Mouse (Mus musculus) ES-E14 (cell line): ENCODE results near the gene Agrn. TPM values are rescaled to one million over a fixed set of nuclear protein-coding genes. Genes with fewer than 3 reads are reported as not detected.

Source experiments
- DNase-seq: peaks from one replicate; pipeline ENCODE4 v3.0.0-alpha.2; 2013; ENCODE audit warnings: low read depth, low spot score
- H3K27ac ChIP-seq: 2 replicates; pipeline ENCODE4 v1.5.1; 2012; ENCODE audit warnings: low read depth, mild to moderate bottlenecking, low read length, moderate library complexity, mixed read lengths; ENCODE audit not compliant: poor library complexity, insufficient read depth, severe bottlenecking
- H3K36me3 ChIP-seq: 2 replicates; pipeline ENCODE4 v1.6.1; 2012; ENCODE audit warnings: mild to moderate bottlenecking, low read length, moderate library complexity, mixed read lengths; ENCODE audit not compliant: control insufficient read depth, poor library complexity, insufficient read depth, severe bottlenecking
- H3K4me1 ChIP-seq, 2 experiments: fragments of 150-350 bp in 1 of 2; sonication (generic) in 1 of 2; 2 replicates each; pipeline ENCODE4 v1.6.1; 2012; ENCODE audit warnings: low read length in 2 of 2, mild to moderate bottlenecking in 1 of 2, mixed read lengths in 1 of 2; ENCODE audit not compliant: control insufficient read depth in 2 of 2, insufficient read depth in 2 of 2, poor library complexity in 1 of 2
- H3K4me3 ChIP-seq, 2 experiments: fragments of 150-350 bp in 1 of 2; sonication (generic) in 1 of 2; 2 replicates each; pipeline ENCODE4 v1.5.1; 2012; ENCODE audit warnings: low read length in 2 of 2, low read depth in 1 of 2, mild to moderate bottlenecking in 1 of 2, mixed read lengths in 1 of 2; ENCODE audit not compliant: insufficient read depth in 1 of 2, poor library complexity in 1 of 2, severe bottlenecking in 1 of 2
- H3K9ac ChIP-seq: 2 replicates; pipeline ENCODE4 v1.6.1; 2012; ENCODE audit warnings: low read depth, mild to moderate bottlenecking, low read length, mixed read lengths; ENCODE audit not compliant: poor library complexity, insufficient read depth, severe bottlenecking
- H3K9me3 ChIP-seq: fragments of 150-350 bp; sonication (generic); 2 replicates; pipeline ENCODE4 v1.6.1; 2012; ENCODE audit warnings: low read depth, mild to moderate bottlenecking, low read length; ENCODE audit not compliant: control insufficient read depth, insufficient read depth
- CHD2 ChIP-seq: IDR thresholded peaks from 2 replicates; pipeline ENCODE4 v1.6.1; 2014; ENCODE audit warnings: mild to moderate bottlenecking, low read depth, low read length, inconsistent platforms
- HCFC1 ChIP-seq: IDR thresholded peaks from 2 replicates; pipeline ENCODE4 v1.6.1; 2012; ENCODE audit warnings: low read length, inconsistent platforms, borderline replicate concordance; ENCODE audit not compliant: insufficient read depth
- MAFK ChIP-seq: IDR thresholded peaks from 2 replicates; pipeline ENCODE4 v1.6.1; 2014; ENCODE audit warnings: mild to moderate bottlenecking, low read depth, low read length, inconsistent platforms; ENCODE audit not compliant: insufficient read depth
- ZC3H11A ChIP-seq: IDR thresholded peaks from 2 replicates; pipeline ENCODE4 v1.6.1; 2012; ENCODE audit warnings: low read depth, mild to moderate bottlenecking, inconsistent platforms, low read length, borderline replicate concordance
- ZNF384 ChIP-seq: IDR thresholded peaks from 2 replicates; pipeline ENCODE4 v1.6.1; 2012; ENCODE audit warnings: low read depth, low read length, inconsistent platforms
- in situ Hi-C, 2 experiments: fragments of 600-800 bp; cut with MboI; formaldehyde crosslinking; loops; one replicate each; pipeline ENCODE4 v1.15.1; 2025; ENCODE audit warnings: low sequenced_read_pairs in 2 of 2, inconsistent platforms in 1 of 2; ENCODE audit not compliant: unreplicated experiment in 2 of 2
- total RNA-seq: library from RNA; depleted of rRNA; stranded (reverse); fragments of 300-350 nt; gene quantifications from 2 replicates; pipeline ENCODE4 v1.2.3, GENCODE M21; 2012; rRNA removed

Agrn gene
- total RNA-seq = 214 and 296 TPM in 2 replicates

DNA sequence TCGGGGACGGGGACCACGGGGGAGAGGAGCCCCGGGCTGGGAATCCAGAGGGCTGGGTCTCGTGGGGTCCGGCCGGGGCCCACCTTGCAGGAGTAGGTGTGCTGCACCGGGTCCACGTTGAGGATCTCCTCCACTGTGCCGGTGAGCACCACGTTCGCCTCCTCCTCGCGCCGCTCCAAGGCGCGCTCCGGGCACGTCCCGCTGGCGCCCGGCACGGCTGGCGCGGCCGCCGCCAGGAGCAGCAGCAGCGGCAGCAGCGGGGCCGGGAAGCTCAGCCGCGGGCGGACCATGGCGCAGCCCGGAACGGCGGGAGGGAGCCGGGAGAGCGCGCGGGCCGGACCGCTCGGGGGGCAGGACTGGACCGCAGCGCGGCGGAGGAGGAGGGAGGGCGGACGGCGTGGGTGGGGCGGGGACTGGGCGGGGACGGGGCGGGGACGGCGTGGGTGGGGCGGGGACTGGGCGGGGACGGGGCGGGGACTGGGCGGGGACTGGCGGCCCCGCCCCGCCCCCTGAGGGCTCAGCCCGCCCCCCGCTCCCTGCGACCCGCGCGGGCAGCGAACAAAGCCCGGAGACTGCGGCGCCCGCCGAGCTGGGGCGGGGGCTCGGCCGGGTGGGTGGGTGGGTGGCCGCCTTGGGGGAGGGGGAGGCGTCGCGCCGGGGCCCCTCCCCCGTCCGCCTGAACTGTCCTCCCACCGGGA is at the start of gene Agrn:
TSS of gene Agrn (minus strand) at position 358 of the 698 bp plus-strand sequence.
- peaks cover 2 to 33% of the 10 kb centered on the region in 2 experiments; a peak in 3 of 4 replicates for H3K4me1 ChIP-seq
- in situ Hi-C loops = no loop called here
- no peaks in the 10 kb centered on the region for H3K9me3 ChIP-seq
- H3K27ac ChIP-seq = peak within 1 kb of the TSS; percentile 67
- H3K9ac ChIP-seq = peak within 1 kb of the TSS; percentile 91
- peaks cover 13% of the 10 kb centered on the region for H3K36me3 ChIP-seq
- TF ChIP-seq MAFK (no peak), HCFC1 (peak; percentile 8; the same call in 1 of the 2 replicates)
- DNase-seq = no peak
- peak within 1 kb of the TSS; percentile 83 to 99 for H3K4me3 ChIP-seq

- H3K4me3 ChIP-seq = peak overlapping the region; percentile 86 to 98
- peaks cover 0 to 11% of the 10 kb centered on the region in 2 experiments; a peak in 1 of 4 replicates for H3K4me1 ChIP-seq
- no peak for TF ChIP-seq HCFC1
- no peak for TF ChIP-seq CHD2
- no peak for TF ChIP-seq ZNF384
- no peak for TF ChIP-seq ZC3H11A
- TF ChIP-seq MAFK = no peak
- H3K9ac ChIP-seq = peak overlapping the region; percentile 75
- peaks cover 3% of the 10 kb centered on the region; the same call in 1 of the 2 replicates for H3K9me3 ChIP-seq
- no peak for DNase-seq
- no peak overlapping the region for H3K27ac ChIP-seq
- in situ Hi-C loops = no loop called here
- H3K36me3 ChIP-seq = peaks cover 55% of the 10 kb centered on the region
Measured at GRCm38 (mm10) chr4:156236651-156237447, 39.6 kb upstream of the Agrn start.

DNA sequence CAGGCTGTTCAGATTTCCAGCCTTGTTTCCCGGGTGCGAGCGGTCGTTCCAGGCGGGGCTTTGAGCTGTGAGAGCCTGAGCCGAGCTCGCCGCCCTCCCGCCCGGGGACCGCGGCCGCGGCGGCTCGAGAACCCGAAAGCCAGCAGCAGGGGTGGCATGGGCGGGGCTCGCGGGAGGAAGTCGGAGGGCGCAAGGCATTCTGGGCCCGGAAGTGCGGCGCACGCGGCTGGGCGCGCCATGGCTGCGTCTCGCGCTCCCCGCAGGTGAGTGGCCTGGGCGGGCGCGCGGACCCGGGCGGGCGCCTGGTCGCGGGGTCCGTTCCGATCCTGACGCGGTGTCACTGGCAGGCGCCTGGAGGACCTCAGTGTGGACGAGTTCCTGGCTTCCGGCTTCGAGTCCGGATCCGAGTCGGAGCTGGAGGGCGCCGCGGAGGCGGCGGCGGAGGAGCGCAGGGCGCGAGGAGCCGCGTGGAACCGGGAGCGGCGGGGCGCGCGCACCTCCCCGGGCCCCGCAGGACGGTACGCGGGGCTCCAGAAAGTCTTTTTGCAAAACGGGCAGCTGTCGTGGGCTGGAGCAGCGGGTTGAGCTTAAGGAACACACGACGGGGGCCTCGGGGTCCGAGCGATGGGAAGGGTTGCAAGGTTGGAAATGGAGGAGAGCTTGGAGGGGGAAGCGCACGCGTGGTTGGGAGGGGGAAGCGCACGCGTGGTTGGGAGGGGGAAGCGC is 38.7 kb upstream of the Agrn start, which contains the start of gene Noc2l:
TSS of gene Noc2l (plus strand) at position 203 of the 726 bp plus-strand sequence.
- Histone ChIP-seq H3K4me3 (peak within 1 kb of the TSS; percentile 98), H3K4me1 (peaks cover 0 to 11% of the 10 kb centered on the region in 2 experiments; a peak in 1 of 4 replicates), H3K9me3 (peaks cover 2% of the 10 kb centered on the region; the same call in 1 of the 2 replicates), H3K27ac (peak within 1 kb of the TSS; percentile 79), H3K36me3 (peaks cover 54% of the 10 kb centered on the region), H3K9ac (peak within 1 kb of the TSS; percentile 99)
- in situ Hi-C loops = no loop called here
- TF ChIP-seq MAFK (no peak), CHD2 (no peak), HCFC1 (peak; percentile 72; the same call in 1 of the 2 replicates), ZNF384 (no peak), ZC3H11A (no peak)
- peak; percentile 80 for DNase-seq

DNA sequence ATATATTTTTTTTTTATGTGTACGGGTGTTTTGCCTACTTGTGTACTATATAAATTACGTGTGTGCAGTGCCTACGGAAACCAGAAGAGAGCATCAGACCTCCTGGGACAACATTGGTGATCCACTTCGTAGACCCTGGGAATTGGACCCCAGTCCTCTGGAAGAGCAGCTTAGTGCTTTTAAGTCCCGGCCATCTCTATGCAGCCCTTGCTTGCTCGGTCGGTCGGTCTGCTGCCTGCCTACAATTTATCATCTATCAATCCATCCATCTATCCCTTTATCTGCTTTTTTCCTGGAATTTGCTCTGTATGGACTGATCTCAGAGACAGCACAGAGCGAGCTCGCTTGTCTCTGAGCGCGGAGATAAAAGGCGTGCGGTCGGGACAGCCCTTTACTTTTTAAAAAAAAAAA is 38.1 kb upstream of the Agrn start:
- TF ChIP-seq MAFK (no peak), CHD2 (no peak), HCFC1 (no peak), ZC3H11A (no peak), ZNF384 (no peak)
- Histone ChIP-seq H3K36me3 (peaks cover 53% of the 10 kb centered on the region), H3K9ac (peak overlapping the region; percentile 76), H3K27ac (no peak overlapping the region), H3K9me3 (no peaks in the 10 kb centered on the region; the same call in 1 of the 2 replicates), H3K4me1 (peaks cover 0 to 11% of the 10 kb centered on the region in 2 experiments; a peak in 1 of 4 replicates), H3K4me3 (peak overlapping the region; percentile 98)
- DNase-seq = no peak
- in situ Hi-C loops = no loop called here
